Mouse (Mus musculus) hindbrain, embryonic 12.5 days (tissue): ENCODE measurements around the gene Spata7. TPM values are rescaled to one million over a fixed set of nuclear protein-coding genes. Genes with fewer than 3 reads are reported as not detected.
"Not testable (repeated sequence)": the region's sequence is repeated elsewhere in the genome, so short reads cannot be mapped to it uniquely, and the experiment has no call there.

ENCODE experiments used
- ATAC-seq: fragments of 200-750 bp; cut with Nextera tagmentation; 2 replicates; pipeline ENCODE4 v1.8.0; 2017; ENCODE audit warnings: moderate TSS enrichment; ENCODE audit not compliant: low FRiP score
- H3K27ac ChIP-seq: fragments of 300-500 bp; sonication (generic); 2 replicates; pipeline ENCODE4 v1.5.1; 2016; ENCODE audit warnings: mild to moderate bottlenecking
- H3K27me3 ChIP-seq: fragments of 300-500 bp; sonication (generic); 2 replicates; pipeline ENCODE4 v1.6.1; 2016; ENCODE audit warnings: mild to moderate bottlenecking
- H3K36me3 ChIP-seq: fragments of 300-500 bp; sonication (generic); 2 replicates; pipeline ENCODE4 v1.6.1; 2016; ENCODE audit warnings: mild to moderate bottlenecking
- H3K4me1 ChIP-seq: fragments of 300-500 bp; sonication (generic); 2 replicates; pipeline ENCODE4 v1.6.1; 2016
- H3K4me2 ChIP-seq: fragments of 300-500 bp; sonication (generic); replicated peaks from 2 replicates; pipeline ENCODE4 v1.6.1; 2016; ENCODE audit warnings: mild to moderate bottlenecking
- H3K4me3 ChIP-seq: fragments of 300-500 bp; sonication (generic); 2 replicates; pipeline ENCODE4 v1.5.1; 2016; ENCODE audit warnings: mild to moderate bottlenecking
- H3K9ac ChIP-seq: fragments of 300-500 bp; sonication (generic); 2 replicates; pipeline ENCODE4 v1.6.1; 2016; ENCODE audit warnings: mild to moderate bottlenecking, moderate library complexity
- H3K9me3 ChIP-seq: fragments of 300-500 bp; sonication (generic); replicated peaks from 2 replicates; pipeline ENCODE4 v1.6.1; 2016; ENCODE audit warnings: mild to moderate bottlenecking
- WGBS: fragments of 180-500 bp; shearing (Covaris S2); methylation state at CpG from one replicate; pipeline ENCODE4 v1.1.7; 2016; 5-methylcytosine and 5-hydroxymethylcytosine counted together
- polyA plus RNA-seq: library from polyadenylated mRNA; unstranded; fragments of >200 nt; fragmentation: Nextera tagmentation; extraction: Ambion mirVana; gene quantifications from 2 replicates; pipeline ENCODE4 v1.2.1, GENCODE M21; 2016

Gene Spata7
- polyA plus RNA-seq, 1 experiment from 2014 or later = 27.4 TPM

- H3K4me1 ChIP-seq, H3K4me3 ChIP-seq, H3K27ac ChIP-seq, H3K9ac ChIP-seq, ATAC-seq, H3K4me2 ChIP-seq, H3K9me3 ChIP-seq, H3K27me3 ChIP-seq, H3K36me3 ChIP-seq: not testable (repeated sequence)
- 32% methylated on average over 6 of the region's 6 CpGs for WGBS
These were observed 7.0 kb upstream of the Spata7 start for GRCm38 (mm10) chr12:98620922-98621321.

GRCm38 (mm10) chr12:98623266-98623665 is 4.7 kb upstream of the Spata7 start:
- H3K36me3 ChIP-seq, H3K9ac ChIP-seq, ATAC-seq, H3K27ac ChIP-seq, H3K9me3 ChIP-seq, H3K4me2 ChIP-seq, H3K27me3 ChIP-seq, H3K4me1 ChIP-seq, H3K4me3 ChIP-seq: not testable (repeated sequence)
- 89% methylated on average over 10 of the region's 10 CpGs for WGBS

- Histone ChIP-seq H3K4me1 (peaks cover 6% of the 10 kb centered on the region; the same call in 1 of the 2 replicates), H3K4me2 (peak overlapping the region; percentile 67), H3K9me3 (0 out of 2 replicates have a peak, but pooled peaks cover 5% of the 10 kb centered on the region), H3K27ac (peak overlapping the region; percentile 40; the same call in 1 of the 2 replicates), H3K36me3 (peaks cover 8% of the 10 kb centered on the region; the same call in 1 of the 2 replicates), H3K9ac (peak overlapping the region; percentile 68), H3K4me3 (peak overlapping the region; percentile 68), H3K27me3 (no peaks in the 10 kb centered on the region)
- WGBS = 2% methylated on average over 16 of the region's 16 CpGs
- ATAC-seq = peak; percentile 90
These were observed 458 bp downstream of the Spata7 start for GRCm38 (mm10) chr12:98628260-98628970.

GRCm38 (mm10) chr12:98644852-98645251 is 16.9 kb downstream of the Spata7 start:
- Histone ChIP-seq H3K9ac (no peak overlapping the region), H3K36me3 (peaks cover 14% of the 10 kb centered on the region; the same call in 1 of the 2 replicates), H3K4me2 (no peak overlapping the region), H3K4me1 (no peaks in the 10 kb centered on the region), H3K27me3 (no peaks in the 10 kb centered on the region), H3K27ac (no peak overlapping the region), H3K9me3 (no peaks in the 10 kb centered on the region), H3K4me3 (no peak overlapping the region)
- ATAC-seq = no peak

- ATAC-seq = no peak
- Histone ChIP-seq H3K27ac (no peak overlapping the region), H3K4me3 (no peak overlapping the region), H3K27me3 (no peaks in the 10 kb centered on the region), H3K9ac (no peak overlapping the region), H3K9me3 (no peaks in the 10 kb centered on the region), H3K36me3 (peaks cover 20% of the 10 kb centered on the region), H3K4me1 (no peaks in the 10 kb centered on the region), H3K4me2 (no peak overlapping the region)
- WGBS = 69% methylated on average over 2 of the region's 2 CpGs
These were observed 28.9 kb downstream of the Spata7 start for GRCm38 (mm10) chr12:98656873-98657272.

- Histone ChIP-seq H3K36me3 (peaks cover 24% of the 10 kb centered on the region), H3K27ac (no peak overlapping the region), H3K27me3 (no peaks in the 10 kb centered on the region), H3K9ac (no peak overlapping the region), H3K4me3 (no peak overlapping the region), H3K4me1 (no peaks in the 10 kb centered on the region), H3K9me3 (no peaks in the 10 kb centered on the region), H3K4me2 (no peak overlapping the region)
- 96% methylated on average over 7 of the region's 7 CpGs for WGBS
- no peak for ATAC-seq
These were observed 34.7 kb downstream of the Spata7 start for GRCm38 (mm10) chr12:98662617-98663016.

- Histone ChIP-seq H3K27me3 (no peaks in the 10 kb centered on the region), H3K4me1 (no peaks in the 10 kb centered on the region), H3K36me3 (peaks cover 11% of the 10 kb centered on the region), H3K27ac (no peak overlapping the region), H3K4me2 (no peak overlapping the region), H3K4me3 (no peak overlapping the region), H3K9me3 (no peaks in the 10 kb centered on the region), H3K9ac (no peak overlapping the region)
- WGBS = 86% methylated on average over 10 of the region's 10 CpGs
- no peak for ATAC-seq
These were observed 40.3 kb downstream of the Spata7 start for GRCm38 (mm10) chr12:98668132-98668814.

- H3K4me3 ChIP-seq = no peak overlapping the region
- no peaks in the 10 kb centered on the region for H3K27me3 ChIP-seq
- no peak overlapping the region for H3K27ac ChIP-seq
- no peak overlapping the region for H3K9ac ChIP-seq
- ATAC-seq = no peak
- 93% methylated on average over 10 of the region's 10 CpGs for WGBS
- H3K9me3 ChIP-seq = no peaks in the 10 kb centered on the region
- no peak overlapping the region for H3K4me2 ChIP-seq
- no peaks in the 10 kb centered on the region for H3K4me1 ChIP-seq
- H3K36me3 ChIP-seq = peaks cover 11% of the 10 kb centered on the region
These were observed 41.1 kb downstream of the Spata7 start for GRCm38 (mm10) chr12:98669086-98669485.

GRCm38 (mm10) chr12:98669864-98670263 is 41.9 kb downstream of the Spata7 start:
- H3K36me3 ChIP-seq = peaks cover 11% of the 10 kb centered on the region
- no peak overlapping the region for H3K27ac ChIP-seq
- H3K9ac ChIP-seq = no peak overlapping the region
- H3K4me2 ChIP-seq = no peak overlapping the region
- no peak for ATAC-seq
- no peaks in the 10 kb centered on the region for H3K9me3 ChIP-seq
- WGBS = 89% methylated on average over 5 of the region's 5 CpGs
- H3K4me3 ChIP-seq = no peak overlapping the region
- no peaks in the 10 kb centered on the region for H3K4me1 ChIP-seq
- H3K27me3 ChIP-seq = no peaks in the 10 kb centered on the region

GRCm38 (mm10) chr12:98670429-98670828 is 42.5 kb downstream of the Spata7 start:
- Histone ChIP-seq H3K27ac (no peak overlapping the region), H3K9me3 (no peaks in the 10 kb centered on the region), H3K27me3 (no peaks in the 10 kb centered on the region), H3K36me3 (peaks cover 11% of the 10 kb centered on the region), H3K4me3 (no peak overlapping the region), H3K4me2 (no peak overlapping the region), H3K9ac (no peak overlapping the region), H3K4me1 (no peaks in the 10 kb centered on the region)
- WGBS = 87% methylated on average over 4 of the region's 4 CpGs
- ATAC-seq = no peak

- H3K9me3 ChIP-seq = no peaks in the 10 kb centered on the region
- peaks cover 18% of the 10 kb centered on the region for H3K36me3 ChIP-seq
- H3K4me2 ChIP-seq = no peak overlapping the region
- H3K27me3 ChIP-seq = no peaks in the 10 kb centered on the region
- 65% methylated on average over 6 of the region's 6 CpGs for WGBS
- ATAC-seq = no peak
- no peak overlapping the region for H3K9ac ChIP-seq
- no peak overlapping the region for H3K4me3 ChIP-seq
- no peak overlapping the region for H3K27ac ChIP-seq
- no peaks in the 10 kb centered on the region for H3K4me1 ChIP-seq
These were observed 45.9 kb downstream of the Spata7 start for GRCm38 (mm10) chr12:98673879-98674278.

- Histone ChIP-seq H3K27ac (0 out of 2 replicates have a peak overlapping the region, but pooled peaks have one; percentile 6), H3K36me3 (peaks cover 22% of the 10 kb centered on the region), H3K4me1 (no peaks in the 10 kb centered on the region), H3K9me3 (no peaks in the 10 kb centered on the region), H3K27me3 (no peaks in the 10 kb centered on the region), H3K9ac (no peak overlapping the region), H3K4me3 (peak overlapping the region; percentile 9; the same call in 1 of the 2 replicates), H3K4me2 (peak overlapping the region; percentile 31)
- peak; percentile 81 for ATAC-seq
- WGBS = 10% methylated on average over 9 of the region's 9 CpGs
These were observed 46.7 kb downstream of the Spata7 start for GRCm38 (mm10) chr12:98674627-98675143.
